Mouse (Mus musculus): ENCODE measurements around the gene Nosip. TPM values are rescaled to one million over a fixed set of nuclear protein-coding genes. Genes with fewer than 3 reads are reported as not detected.

Gene Nosip
- total RNA-seq, 2 experiments from 2014 or later: 46.3 to 54.2 TPM

- ATAC-seq (ENCODE audit: poor library complexity, severe bottlenecking): no peak
These were observed 28.4 kb upstream of the Nosip start for GRCm38 (mm10) chr7:45033722-45034359.

- no peak for ATAC-seq (ENCODE audit: poor library complexity, severe bottlenecking)
These were observed 26.6 kb upstream of the Nosip start for GRCm38 (mm10) chr7:45035631-45036030.

DNA sequence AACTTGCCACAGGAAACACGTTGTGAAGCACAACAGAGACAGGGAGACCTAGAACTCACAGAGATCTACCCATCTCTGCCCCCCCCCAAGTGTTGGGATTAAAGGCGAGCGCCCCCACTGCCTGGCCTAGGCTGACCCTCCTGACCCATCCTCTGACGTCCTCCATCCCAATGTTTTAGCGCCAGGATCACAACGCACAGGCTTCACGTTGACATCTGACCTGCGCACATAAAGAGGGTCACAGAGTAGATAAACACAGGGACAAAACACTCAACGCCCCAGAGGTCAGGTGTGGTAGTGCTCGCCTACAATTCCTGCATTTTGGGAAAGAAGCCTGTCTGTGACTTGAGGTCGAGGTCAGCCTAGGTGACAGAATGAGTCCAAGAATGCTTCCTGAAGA lies 25.5 kb upstream of the Nosip start:
- no peak for ATAC-seq (ENCODE audit: poor library complexity, severe bottlenecking)

DNA sequence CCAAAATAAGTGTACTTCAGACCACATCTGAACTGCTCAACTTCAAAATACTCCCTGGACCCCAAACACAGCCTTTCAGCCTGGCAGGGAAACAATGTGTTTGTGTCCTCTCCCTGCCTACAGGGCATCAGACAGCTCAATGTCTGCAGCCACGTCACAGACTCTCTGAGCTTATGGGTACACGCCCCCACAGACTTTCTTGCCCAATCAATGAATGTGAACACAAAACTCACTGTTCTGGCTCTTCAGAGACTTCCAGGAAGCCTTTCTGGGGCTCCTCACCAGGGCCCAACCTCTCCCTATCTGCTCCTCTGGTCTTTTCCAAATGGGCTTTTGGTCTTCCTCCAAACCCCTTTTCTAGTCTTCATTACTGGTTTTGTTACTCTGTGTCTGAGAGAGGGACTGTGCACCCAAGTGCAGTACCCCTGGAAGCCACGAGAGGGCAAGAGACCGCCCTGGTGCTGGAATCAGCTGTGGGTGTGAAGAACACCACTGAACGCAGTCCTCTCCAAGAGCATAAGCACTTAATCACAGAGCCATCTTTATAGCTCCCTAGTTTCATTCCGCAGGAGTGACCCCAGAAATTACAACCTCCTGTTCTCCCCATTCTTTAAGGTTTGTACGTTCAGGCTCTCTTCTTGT lies 24.4 kb upstream of the Nosip start:
- peak; percentile 79 for ATAC-seq (ENCODE audit: poor library complexity, severe bottlenecking)

DNA sequence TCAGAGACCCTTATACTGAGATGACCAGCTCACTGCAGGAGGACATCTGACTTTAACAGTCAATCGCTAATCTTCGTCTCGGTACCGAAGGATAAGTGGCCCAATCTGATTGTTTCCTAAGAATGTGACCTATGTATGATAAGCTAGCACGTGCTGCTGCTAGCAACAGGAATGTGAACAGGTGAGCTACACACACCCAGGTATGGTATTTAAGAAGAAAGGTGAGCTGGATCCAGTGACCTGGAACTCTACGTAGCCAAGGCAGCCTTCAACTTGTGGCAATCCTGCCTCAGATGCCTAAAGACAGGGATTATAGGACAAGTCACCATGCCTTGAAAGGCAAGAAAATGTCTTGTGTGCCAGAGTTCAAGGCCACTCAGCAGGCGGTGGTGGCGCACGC lies 23.8 kb upstream of the Nosip start:
- ATAC-seq (ENCODE audit: poor library complexity, severe bottlenecking): no peak

DNA sequence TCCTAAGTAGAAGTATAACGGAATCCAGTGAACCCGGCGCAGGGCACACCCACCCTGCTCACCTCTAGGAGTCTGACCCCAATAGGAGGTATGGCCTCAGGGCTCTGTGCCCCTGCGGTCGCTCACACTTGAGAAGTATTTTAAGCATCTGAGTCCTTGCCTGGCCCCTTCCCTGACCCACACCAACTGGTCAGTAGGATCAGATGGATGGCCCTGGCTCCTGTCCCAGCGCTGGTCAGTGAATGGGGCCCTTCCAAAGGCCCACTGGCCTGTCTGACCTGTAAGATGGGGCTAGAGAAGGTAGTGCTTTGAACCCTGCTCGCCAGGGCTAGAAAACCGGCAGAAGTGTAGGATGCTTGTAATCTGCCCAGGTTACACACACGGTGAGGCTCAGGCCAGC lies 21.4 kb upstream of the Nosip start:
- no peak for ATAC-seq (ENCODE audit: poor library complexity, severe bottlenecking)

DNA sequence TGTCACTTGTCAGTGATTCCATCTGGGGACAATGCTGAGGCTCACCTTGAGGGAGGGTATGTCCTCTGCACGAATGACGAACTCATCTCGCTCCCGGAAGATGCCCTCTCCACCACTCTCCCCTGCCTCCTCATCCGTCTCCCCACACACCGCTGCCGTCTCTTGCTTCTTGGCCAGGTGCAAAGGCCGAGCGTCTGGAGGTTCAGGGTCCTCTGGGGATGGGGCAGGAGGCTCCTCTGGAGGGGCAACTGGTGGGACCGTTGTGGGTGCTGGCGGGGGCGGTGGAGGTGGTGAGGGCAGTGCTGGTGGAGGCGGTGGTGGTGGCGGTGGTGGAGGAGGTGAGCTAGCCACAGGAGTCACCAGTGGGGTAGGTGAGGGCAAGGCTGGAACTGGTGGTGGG lies 18.9 kb upstream of the Nosip start:
- ATAC-seq (ENCODE audit: poor library complexity, severe bottlenecking): no peak

- no peak for ATAC-seq (ENCODE audit: poor library complexity, severe bottlenecking)
These were observed 16.5 kb upstream of the Nosip start for GRCm38 (mm10) chr7:45045741-45046140.

DNA sequence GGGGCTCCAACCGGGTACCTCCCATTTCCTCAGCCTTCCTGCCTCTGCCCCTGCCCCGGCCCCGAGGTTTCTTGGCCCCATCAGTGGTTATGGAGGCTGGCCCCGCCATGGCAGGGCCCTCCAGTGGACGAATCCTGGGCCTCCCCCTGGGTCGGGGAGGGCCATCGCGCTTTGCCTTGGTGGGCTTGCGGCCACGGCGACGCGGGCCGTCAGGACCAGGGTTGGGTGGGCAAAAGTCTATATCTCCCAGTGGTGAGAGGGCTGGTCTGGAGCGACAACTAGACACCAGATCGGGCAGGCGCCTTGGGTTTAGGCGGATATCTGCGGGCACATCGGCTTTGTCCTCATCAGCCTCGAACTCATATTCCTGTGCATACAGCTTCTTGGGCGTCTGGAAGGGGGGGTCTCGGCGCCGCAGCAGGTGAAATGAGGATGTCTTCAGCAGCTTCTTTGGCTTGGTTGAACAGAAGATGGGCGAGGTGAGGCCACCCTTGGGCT lies 15.3 kb upstream of the Nosip start:
- no peak for ATAC-seq (ENCODE audit: poor library complexity, severe bottlenecking)

DNA sequence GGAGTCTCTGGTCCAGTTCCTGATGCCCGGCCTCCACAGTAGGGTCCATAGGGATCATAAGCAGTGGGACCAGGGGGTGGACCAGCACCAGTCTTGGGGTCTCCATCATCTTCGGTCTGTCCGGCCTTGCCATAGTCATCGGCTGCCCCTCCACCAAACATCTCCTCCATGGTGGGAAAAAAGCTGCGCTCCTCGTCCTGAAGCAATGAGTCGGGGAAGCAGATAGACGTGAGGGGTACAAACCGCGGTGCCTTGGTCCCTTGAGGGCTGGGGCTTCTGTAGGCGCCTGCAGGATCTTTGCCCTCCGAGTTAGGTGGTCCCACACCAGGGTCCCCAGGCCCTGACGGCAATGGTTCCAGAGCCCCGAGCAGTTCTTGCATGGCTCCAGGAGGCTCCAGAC lies 14.7 kb upstream of the Nosip start:
- ATAC-seq (ENCODE audit: poor library complexity, severe bottlenecking): no peak

DNA sequence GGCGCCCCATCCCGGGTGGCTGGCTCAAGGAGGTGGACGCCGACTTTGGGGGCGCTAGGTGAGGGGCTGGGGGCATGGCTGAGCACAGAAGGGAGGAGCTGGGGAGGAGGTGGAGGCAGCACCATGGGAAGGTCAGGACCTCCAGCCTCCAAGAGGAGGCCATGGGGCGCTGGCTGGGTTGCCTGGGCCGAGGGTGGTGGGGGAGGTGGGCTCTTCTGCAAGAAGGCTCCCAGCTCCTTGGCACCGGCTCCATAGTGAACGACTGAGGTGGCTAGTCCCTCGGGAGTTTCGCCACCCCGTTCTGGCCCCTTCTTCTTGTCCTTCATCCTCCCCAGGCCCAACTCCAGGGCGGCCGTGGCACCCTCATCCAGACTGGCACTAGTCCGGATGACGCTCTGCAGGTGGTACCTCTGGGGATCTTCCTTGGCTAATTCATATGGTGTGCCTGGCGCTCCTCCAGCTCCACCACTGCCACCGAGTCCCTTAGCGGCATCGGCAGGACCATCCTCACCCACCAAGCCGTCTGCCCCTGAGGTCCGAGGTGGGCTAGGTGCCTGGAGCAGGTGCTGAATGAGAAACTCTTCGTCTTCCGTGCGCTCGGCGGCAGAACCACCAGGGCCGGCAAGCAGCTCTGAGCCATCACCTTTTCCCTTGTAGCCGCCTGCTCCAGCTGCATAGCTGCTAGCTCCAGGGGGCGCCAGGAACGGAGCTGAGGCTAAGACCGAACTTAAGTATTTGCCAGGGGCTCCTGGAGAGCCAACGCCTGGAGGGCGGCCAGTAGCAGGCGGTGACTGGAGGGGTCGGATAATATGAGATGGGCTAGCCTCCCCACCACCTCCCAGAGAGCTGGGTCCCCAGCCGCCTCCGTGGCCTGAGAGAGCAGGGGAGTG lies 14.0 kb upstream of the Nosip start:
- ATAC-seq (ENCODE audit: poor library complexity, severe bottlenecking): no peak

- ATAC-seq (ENCODE audit: poor library complexity, severe bottlenecking): no peak
These were observed 13.1 kb upstream of the Nosip start for GRCm38 (mm10) chr7:45048923-45049657.

- ATAC-seq (ENCODE audit: poor library complexity, severe bottlenecking): no peak
These were observed 11.2 kb upstream of the Nosip start for GRCm38 (mm10) chr7:45050945-45051600.

DNA sequence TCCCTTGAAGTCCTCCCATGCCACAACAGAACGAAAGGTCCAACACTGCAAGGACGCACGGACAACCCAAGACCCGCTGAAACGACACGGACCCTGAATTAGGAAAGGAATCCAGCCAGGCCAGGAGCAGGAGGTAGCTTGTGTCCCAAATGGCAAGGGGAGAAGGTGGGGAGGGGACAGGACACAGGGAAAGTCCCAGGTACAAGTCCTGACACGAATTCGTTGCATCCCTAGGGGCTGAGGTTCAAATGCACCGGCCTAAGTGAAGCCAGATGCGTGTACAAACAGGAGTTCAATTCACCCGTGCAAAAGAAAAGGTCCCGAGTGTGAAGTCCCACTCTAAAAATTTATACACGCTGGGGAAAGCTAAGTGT lies 10.6 kb upstream of the Nosip start:
- ATAC-seq (ENCODE audit: poor library complexity, severe bottlenecking): no peak

- no peak for ATAC-seq (ENCODE audit: poor library complexity, severe bottlenecking)
These were observed 9.9 kb upstream of the Nosip start for GRCm38 (mm10) chr7:45052181-45052861.

- ATAC-seq (ENCODE audit: poor library complexity, severe bottlenecking): no peak
These were observed 9.4 kb upstream of the Nosip start, which contains the start of gene Prr12 for GRCm38 (mm10) chr7:45052862-45053116. Gene Prr12 (minus strand): TSS chr7:45052881.

- ATAC-seq (ENCODE audit: poor library complexity, severe bottlenecking): peak; percentile 49
These were observed 8.9 kb upstream of the Nosip start for GRCm38 (mm10) chr7:45053117-45053930.

GRCm38 (mm10) chr7:45053931-45054510 lies 8.2 kb upstream of the Nosip start:
- ATAC-seq (ENCODE audit: poor library complexity, severe bottlenecking): peak; percentile 90
